Mouse (Mus musculus) splenic B cell, adult 2 months (primary cell): ENCODE data around the gene Srd5a3.

Experiments used
- DNase-seq: peaks from one replicate; pipeline ENCODE4 v3.0.0-alpha.2; 2011; ENCODE audit warnings: low read depth, low spot score
- H3K27me3 ChIP-seq: 2 replicates; pipeline ENCODE4 v1.6.1; 2012; ENCODE audit warnings: mild to moderate bottlenecking, low read length, moderate library complexity, mixed read lengths; ENCODE audit not compliant: control insufficient read depth, poor library complexity, insufficient read depth, severe bottlenecking
- H3K36me3 ChIP-seq: 2 replicates; pipeline ENCODE4 v1.6.1; 2012; ENCODE audit warnings: mild to moderate bottlenecking, low read length, moderate library complexity, mixed read lengths; ENCODE audit not compliant: control insufficient read depth, poor library complexity, insufficient read depth, severe bottlenecking

Srd5a3 gene

GRCm38 (mm10) chr5:76193075-76193474, 53.0 kb downstream of the Srd5a3 start:
- no peak for DNase-seq
- H3K36me3 ChIP-seq, result no peaks in the 10 kb centered on the region
- H3K27me3 ChIP-seq, result no peaks in the 10 kb centered on the region

DNA sequence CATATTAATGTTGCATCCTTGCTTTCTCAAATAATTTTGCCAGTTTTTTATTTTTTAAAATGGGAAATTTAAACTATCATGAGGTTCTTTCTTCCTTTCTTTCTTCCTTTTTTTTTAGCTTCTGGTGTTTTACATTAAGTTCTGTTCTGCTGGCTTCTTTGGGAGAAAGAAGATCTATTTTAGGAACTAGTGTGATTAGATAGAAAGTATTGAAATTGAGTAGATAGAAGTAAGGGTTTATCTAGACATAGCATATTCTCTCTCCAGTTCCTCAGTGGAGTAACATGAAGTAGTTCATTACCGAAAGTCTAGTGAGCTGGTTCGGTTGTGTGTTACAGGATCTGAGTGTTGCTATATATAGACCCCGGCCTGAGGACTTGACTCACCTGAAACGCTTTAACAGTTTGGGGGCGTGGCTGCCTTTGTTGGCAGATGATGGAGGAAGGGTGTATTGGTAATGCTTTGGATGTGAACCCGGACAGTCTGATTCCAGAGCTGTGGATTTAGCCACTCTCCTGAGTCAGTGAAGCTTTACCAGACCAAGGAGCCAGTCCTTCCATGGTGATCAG, 54.4 kb downstream of the Srd5a3 start:
- H3K36me3 ChIP-seq, result no peaks in the 10 kb centered on the region
- H3K27me3 ChIP-seq, result no peaks in the 10 kb centered on the region
- no peak for DNase-seq

DNA sequence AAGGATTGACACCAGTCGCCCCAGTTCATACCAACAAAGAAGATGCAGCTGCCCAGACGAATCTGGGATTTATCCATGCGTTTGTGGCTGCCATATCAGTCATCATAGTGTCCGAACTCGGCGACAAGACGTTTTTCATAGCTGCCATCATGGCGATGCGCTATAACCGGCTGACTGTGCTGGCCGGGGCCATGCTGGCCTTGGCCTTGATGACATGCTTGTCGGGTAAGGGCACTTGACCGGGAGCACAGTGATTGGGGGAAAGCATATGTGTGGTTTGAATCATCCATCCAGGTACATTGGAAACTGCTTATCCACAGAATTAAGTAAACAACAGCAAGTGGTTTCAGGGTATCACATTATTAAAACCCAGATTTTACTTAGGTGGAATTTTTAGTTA, 59.3 kb downstream of the Srd5a3 start:
- DNase-seq, result no peak
- Histone ChIP-seq H3K27me3 (no peaks in the 10 kb centered on the region), H3K36me3 (no peaks in the 10 kb centered on the region)

GRCm38 (mm10) chr5:76203171-76203570, 63.1 kb downstream of the Srd5a3 start:
- no peak for DNase-seq
- no peaks in the 10 kb centered on the region for H3K27me3 ChIP-seq
- peaks cover 8% of the 10 kb centered on the region for H3K36me3 ChIP-seq
